Mouse (Mus musculus) spleen, postnatal 14 days (tissue): ENCODE results near the gene Rcor1.

ENCODE experiments used
- DNase-seq, 2 experiments: peaks; one replicate each; pipeline ENCODE4 v3.0.0; 2021 to 2022; ENCODE audit warnings: low spot score in 2 of 2

The Rcor1 gene

DNA sequence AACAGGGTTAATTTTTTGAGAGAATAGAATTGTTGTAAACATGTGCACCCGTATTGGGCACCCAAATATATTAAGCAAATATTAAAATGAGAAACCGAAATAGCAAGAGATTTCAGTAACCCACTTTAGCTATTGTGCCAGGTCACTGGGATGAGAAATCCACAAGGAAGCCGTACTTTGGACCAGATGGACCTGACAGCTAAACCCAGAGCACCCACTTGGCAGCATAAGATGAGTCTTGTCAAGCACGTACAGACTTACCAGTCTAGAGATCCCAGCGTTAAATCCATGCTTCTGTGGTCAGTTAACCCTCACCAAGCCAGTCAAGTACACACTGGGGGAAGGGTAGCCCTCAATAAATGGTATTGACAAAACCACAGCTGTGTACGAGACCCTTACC is 86.5 kb downstream of the Rcor1 start:
- DNase-seq: no peak

- no peak for DNase-seq
Observed at GRCm38 (mm10) chr12:111134169-111134568, 95.0 kb downstream of the Rcor1 start.

DNA sequence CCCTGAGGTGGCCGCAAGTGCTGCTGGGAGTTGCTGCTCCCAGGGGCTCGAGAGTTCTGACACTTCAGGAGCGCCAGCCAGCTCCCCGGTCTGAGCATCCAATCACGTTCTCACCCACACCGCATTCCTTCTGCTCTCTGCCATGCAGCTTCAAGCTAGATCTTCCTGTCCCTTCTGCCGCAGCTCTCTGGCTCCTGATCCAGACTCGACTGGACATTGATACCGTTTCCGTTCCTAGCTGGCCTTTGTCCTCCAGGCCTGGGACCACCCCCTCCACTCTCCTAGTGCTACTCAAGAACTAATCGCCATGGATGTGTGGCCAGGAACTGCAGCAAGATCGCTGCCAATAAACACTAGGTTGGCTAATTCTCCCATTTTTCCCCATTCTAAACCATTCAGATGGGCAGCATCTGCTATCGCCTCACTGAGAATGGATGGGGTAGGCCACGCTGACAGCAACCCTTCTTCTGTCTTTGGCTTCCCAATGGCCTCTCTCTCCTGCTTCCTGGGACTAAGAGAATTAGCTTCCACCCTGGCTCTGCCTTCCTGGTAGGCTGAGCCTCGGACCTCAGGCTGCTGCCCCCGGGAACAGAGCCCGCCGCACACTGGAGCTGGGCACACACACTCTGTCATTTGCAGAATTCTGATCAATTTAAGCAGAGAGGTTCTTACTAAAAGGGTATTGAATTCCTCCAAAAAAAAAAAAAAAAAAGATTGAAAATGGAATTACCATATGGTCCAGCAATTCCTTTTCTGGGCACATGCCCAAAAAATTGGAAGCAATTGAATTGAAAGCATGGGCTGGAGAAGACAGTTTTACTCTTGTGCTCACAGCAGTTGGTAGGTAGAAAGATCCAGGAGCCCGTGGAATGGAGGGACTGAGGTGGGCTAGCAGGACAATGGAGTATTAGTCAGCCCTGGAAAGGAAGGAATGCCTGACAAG is 95.9 kb downstream of the Rcor1 start:
- no peak for DNase-seq

GRCm38 (mm10) chr12:111135953-111136352 is 96.8 kb downstream of the Rcor1 start:
- no peak for DNase-seq

- DNase-seq: no peak
Observed at GRCm38 (mm10) chr12:111137079-111137478, 97.9 kb downstream of the Rcor1 start.

- DNase-seq: no peak
Observed at GRCm38 (mm10) chr12:111143005-111143508, 103.9 kb downstream of the Rcor1 start.

DNA sequence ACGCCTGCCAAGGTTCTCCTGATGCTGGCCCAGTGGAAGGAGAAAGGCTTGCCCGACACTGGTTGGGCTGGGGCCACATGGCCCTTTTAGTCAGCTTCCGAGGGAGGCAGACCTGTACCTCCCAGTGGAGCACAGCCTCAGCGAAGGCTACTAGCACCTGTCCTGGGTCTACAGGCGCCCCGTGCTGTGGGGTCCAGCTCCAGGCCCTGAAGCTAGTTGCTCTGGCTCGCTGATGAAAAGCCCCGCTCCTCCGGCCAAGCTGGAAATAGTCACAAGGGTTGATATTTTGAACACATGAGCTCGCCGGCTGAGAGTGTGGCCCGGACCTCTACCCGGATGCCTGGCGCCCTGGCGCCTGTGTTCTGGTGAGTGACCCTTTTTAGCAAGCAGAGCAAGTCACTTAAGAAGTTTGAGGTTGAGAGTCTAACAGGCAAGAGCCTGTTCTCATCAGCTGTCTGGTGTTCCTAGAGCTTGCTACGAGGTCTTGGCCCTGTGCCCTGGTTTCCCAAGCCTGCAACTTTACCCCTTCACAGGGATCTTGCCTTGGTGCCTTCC is 104.4 kb downstream of the Rcor1 start:
- DNase-seq: no peak

GRCm38 (mm10) chr12:111144598-111144997 is 105.4 kb downstream of the Rcor1 start:
- no peak for DNase-seq

- DNase-seq: no peak
Observed at GRCm38 (mm10) chr12:111145269-111145668, 106.1 kb downstream of the Rcor1 start.

DNA sequence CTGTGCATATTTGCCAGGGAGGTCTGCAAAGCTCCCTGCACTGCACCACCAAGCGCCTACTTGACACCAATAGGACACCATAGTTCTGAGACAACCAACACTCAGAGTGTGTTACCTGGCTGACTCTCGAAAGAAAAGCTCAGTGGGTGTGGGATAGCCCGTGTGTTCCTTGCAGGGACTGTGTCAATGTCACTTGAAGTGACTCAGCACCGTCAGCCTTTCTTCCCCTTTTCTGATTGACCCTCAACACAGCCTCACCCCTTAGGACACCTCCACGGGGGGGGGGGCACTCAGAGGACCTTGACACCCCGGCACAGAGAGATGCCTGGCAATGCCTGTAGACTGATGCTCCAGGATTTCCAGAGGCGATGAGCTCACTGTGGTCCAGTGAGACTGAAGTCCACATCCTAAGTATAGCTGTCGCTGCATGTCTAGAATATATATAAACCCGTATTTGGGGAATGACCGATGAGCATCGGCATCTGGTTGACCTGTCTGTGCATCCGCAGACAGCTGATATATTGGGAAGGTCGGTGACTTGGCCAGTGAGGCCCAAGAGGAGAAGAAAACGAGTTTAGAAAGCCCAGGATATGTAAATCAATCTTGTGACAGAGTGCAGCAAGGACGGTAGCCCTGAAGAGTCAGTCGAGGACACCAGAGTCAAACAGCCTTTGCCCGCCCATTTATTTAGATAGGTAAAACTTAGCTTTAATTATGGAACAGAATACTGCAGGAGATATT is 110.5 kb downstream of the Rcor1 start:
- DNase-seq: no peak

GRCm38 (mm10) chr12:111150236-111150596 is 111.1 kb downstream of the Rcor1 start:
- peak in 1 of 2 experiments; percentile 53 for DNase-seq

DNA sequence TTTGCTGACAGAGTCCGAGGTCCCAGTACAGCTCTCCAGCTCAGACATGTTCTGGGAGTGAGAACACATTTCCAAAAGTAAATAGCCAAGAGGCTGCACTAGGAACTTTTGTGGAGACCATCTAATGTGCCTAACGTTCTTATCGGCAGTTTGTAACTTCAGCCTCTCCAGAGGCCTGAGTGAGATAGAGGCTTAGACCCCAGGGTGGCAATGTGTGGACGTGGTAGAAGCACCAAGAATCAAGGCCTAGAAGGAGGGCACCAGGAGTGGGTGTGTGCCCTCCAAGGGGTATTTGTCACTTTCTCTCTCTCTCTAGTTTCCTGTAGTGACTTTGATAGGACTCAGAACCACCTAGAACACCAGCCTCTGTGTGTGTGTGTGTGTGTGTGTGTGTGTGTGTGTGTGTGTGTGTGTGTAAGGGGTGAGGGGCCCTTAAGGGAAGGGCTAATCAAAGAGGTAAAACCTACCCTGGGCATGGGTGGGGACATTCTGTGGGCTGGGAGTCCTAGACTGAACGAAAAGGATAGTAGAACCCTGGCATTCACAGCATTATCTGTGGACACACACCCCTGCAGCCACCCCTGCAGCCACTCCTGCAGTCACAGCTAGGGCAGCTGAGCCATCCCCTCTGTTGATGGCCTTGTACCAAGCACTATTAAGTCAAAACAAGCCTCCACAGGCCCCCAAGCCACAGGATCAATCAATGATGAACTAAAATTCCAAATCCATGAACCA is 112.4 kb downstream of the Rcor1 start:
- no peak for DNase-seq

GRCm38 (mm10) chr12:111152579-111152978 is 113.4 kb downstream of the Rcor1 start:
- DNase-seq: no peak

DNA sequence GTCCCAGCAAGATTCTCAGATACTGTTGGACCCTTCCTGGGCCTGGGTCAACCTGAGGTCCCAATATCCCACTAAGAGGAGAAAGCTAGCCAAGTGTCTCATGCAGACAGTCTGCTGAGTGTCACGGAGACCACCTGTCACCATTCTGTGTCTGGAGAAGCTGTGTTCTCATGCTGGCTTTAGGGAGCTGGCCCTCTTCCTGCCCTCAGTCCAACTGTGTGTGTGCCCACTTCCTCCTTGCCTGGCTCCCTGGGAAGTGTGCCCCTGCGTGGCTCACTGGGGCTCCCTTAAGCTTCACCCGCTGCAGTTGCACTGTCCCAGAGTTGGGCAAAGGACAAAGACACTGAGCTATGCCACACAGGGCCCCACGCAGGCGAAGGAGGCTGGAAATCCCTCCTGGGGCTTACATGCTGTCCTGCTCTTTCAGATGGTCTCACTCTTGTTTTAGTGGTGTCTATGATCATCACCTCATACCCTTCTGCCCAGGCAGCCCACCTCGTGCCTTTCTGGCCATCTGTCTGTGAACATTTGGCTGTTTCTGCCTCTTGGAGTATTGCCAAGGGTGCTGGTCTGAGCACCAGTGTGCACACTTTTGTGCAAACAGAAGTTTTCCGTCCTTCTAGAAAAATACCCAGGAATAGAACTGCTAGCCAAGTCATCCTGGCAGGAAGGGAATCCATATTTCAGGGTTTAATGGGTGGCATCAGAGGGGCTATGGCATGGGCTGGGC is 114.0 kb downstream of the Rcor1 start:
- DNase-seq: no peak

DNA sequence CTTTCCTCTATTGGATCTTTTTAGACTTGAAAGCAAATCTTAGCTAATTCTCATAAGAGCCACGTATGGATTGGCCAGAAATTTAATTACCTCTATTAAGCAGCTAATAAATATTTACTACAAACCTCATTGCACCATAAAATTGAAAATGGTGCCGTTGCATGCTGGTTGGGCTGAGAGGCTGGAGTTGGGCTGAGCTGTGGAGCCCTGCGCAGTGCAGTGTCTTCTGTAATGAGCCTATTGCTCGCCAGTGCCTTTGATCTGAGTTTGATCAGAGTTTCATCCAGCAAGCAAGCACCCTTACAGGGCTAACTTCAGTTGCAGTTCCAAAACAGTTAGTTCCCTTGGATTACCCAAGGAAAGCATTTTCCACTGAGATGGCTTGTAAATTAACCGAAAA is 114.8 kb downstream of the Rcor1 start:
- DNase-seq: no peak

DNA sequence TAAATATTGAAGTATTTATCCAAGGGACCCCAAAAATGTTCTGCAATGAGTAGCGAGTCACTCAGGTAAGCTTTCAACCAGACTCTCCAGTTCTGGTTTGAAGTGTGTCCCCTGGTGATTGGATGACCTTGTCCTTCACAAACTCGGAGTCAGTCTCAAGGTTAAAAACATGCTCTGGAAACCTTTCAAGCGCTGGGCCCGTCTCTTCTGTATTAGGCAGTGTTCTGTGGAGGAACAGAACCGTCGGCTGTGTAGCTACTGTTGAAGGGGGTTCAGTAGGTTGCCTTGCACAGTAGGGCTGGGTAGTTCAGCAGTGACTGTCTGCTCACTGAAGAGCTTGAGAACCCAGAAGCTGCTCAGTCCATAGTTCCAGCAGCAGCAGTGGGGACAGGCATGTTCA is 115.5 kb downstream of the Rcor1 start:
- DNase-seq: no peak

GRCm38 (mm10) chr12:111155756-111156155 is 116.6 kb downstream of the Rcor1 start:
- DNase-seq: no peak

DNA sequence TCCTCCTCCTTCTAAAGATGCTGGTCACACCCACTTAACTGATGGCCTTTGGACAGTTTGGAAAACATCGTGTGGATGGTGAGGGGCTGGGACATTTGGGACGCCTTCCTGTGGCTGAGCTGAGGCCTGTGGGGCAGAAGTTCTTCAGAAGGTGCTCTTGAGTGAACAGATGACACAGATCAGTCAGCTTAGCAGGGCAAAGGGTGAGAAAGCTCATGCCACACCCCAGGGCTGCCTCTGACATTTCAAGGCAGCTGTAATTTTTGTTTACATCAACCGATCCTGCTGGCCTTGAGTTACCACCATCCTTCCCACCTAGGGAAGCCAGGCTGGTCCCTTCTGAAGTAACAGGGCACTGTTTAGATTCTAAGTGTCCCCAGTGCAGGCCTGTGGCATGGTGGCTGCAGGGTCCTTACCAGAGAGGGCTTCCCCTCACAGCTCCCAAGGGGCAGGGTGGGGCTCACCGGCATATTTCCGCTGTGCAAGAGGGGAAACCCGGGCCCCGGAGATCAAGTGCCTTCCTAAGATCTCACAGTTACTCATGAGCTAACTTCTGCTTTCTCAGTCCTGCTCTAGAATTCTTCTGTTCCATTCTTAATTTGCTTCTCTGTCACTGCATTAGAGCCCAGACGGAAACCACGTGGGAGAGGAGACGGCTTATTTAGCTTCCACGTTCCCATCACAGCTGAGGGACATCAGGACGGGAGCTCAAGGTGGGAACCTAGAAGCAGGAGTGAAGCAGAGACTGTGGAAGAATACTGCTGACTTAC is 120.7 kb downstream of the Rcor1 start:
- peak; percentile 76 to 86 for DNase-seq

DNA sequence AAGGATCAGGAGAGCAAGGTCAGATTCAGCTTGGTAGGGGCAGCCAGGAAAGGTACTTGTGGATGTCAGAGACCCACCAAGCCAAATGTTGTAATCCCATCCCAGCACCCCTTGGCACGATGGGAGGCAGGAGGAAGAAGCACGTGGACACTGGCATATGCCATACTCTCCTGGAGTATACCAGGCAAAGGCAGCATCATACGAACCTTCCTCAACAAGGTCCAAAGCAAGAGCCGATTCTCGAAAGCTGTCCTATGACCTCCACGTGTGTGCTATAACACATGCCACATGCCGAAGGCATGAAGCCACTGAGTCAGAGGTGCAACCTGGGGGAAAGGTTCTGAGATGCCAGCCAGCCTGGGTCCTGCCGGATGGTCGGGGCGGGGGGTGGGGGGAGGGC is 121.7 kb downstream of the Rcor1 start:
- DNase-seq: no peak

DNA sequence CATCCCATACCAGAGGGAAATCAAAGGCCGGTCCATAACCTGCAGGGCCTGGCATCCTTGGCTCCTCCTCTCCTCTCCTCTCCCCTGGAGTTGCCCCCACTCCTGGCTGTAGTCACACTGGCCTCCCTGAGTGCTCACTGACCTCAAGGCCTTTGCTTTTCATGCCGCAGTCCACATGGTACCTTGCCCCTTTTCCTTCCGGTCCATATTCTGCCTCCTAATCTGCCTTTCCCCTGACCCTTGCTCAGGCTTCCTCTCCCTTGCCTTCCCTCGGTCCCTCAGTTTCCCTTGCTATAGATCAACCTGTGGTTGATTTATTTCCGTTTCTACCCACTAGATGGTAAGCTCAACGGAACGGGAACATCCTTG is 122.8 kb downstream of the Rcor1 start:
- DNase-seq: no peak
